25 mouse cellular contexts compared by ENCODE assay signal in the genomic region with DNA sequence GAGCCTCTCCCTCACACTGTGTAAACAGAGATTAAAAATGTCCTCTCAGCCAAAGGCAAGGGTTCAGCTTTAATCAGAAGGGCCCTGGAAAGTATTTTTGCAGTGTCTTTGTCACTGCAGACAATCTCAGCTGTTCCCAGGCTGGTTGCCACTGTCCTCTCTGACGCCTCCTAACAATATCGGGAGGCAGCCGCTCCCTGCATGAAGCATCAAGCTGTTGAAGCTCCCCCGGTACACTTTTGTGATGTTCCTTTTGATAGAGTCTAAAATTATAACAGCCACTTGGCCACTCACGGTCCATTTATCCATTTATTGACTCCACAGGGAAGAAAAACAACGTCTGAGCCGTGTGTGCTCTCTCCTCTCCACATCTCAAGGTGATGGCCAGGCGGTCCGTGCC.
DNase-seq lines count a peak whose midpoint lies in the region; ATAC-seq and TF ChIP-seq lines count a peak whose summit lies in the region.
"Had no signal": no experiment of that assay in that cellular context is flagged by ENCODE, and none has a peak within 500 bp of the region (broad histone marks: within the 10 kb centered on the region; RNA-seq: fewer than 3 reads in every experiment).

No protein-coding gene starts in this region.

- no peaks in the 10 kb centered on the region for H3K9me3 ChIP-seq in forebrain, embryonic 13.5 days (replicated peaks)
- H3K9me3 ChIP-seq in forebrain, embryonic 11.5 days (ENCODE audit: control insufficient read depth, low read length), result no peaks in the 10 kb centered on the region
- no peaks in the 10 kb centered on the region for H3K9me3 ChIP-seq in hindbrain, postnatal 0 days (ENCODE audit: low read length)
- H3K9me3 ChIP-seq in hindbrain, embryonic 16.5 days (ENCODE audit: control insufficient read depth, low read length), result no peaks in the 10 kb centered on the region
- no peaks in the 10 kb centered on the region for H3K9me3 ChIP-seq in midbrain, embryonic 14.5 days (ENCODE audit: control insufficient read depth, low read length)
- H3K9me3 ChIP-seq: embryonic facial prominence, embryonic 12.5 days; heart, embryonic 15.5 days had no signal

- H3K27ac ChIP-seq in forebrain, embryonic 13.5 days, result peak overlapping the region; percentile 49; the same call in 1 of the 2 replicates
- H3K27ac ChIP-seq in forebrain, embryonic 11.5 days (ENCODE audit: low read depth, low read length), result no peak overlapping the region
- no peak overlapping the region for H3K27ac ChIP-seq in hindbrain, postnatal 0 days
- H3K27ac ChIP-seq in hindbrain, embryonic 16.5 days (ENCODE audit: low read depth, low read length), result no peak overlapping the region
- peak overlapping the region; percentile 45 for H3K27ac ChIP-seq in midbrain, embryonic 14.5 days (replicated peaks; ENCODE audit: low read depth, low read length)
- H3K27ac ChIP-seq: embryonic facial prominence, embryonic 12.5 days; heart, adult 2 months; heart, embryonic 15.5 days; kidney, postnatal 0 days; left cerebral cortex, adult 2 months; limb, embryonic 13.5 days had no signal

- ATAC-seq in forebrain, embryonic 13.5 days, result no peak
- no peak for ATAC-seq in forebrain, embryonic 11.5 days (replicated peaks; ENCODE audit: low FRiP score)
- no peak for ATAC-seq in hindbrain, postnatal 0 days
- no peak for ATAC-seq in hindbrain, embryonic 16.5 days
- no peak for ATAC-seq in midbrain, embryonic 14.5 days (ENCODE audit: low FRiP score, low TSS enrichment)
- ATAC-seq: forebrain, embryonic 16.5 days; intestine, embryonic 16.5 days had no signal

- peaks cover 27% of the 10 kb centered on the region for H3K4me1 ChIP-seq in forebrain, embryonic 13.5 days
- 0 out of 2 replicates have a peak, but pooled peaks cover 2% of the 10 kb centered on the region for H3K4me1 ChIP-seq in forebrain, embryonic 11.5 days (replicated peaks; ENCODE audit: control insufficient read depth, insufficient read depth, low read length)
- 0 out of 2 replicates have a peak, but pooled peaks cover 4% of the 10 kb centered on the region for H3K4me1 ChIP-seq in hindbrain, postnatal 0 days (ENCODE audit: insufficient read depth, low read length)
- H3K4me1 ChIP-seq in hindbrain, embryonic 16.5 days (ENCODE audit: control insufficient read depth, insufficient read depth, low read depth, low read length), result peaks cover 18% of the 10 kb centered on the region
- peaks cover 23% of the 10 kb centered on the region for H3K4me1 ChIP-seq in midbrain, embryonic 14.5 days (ENCODE audit: control insufficient read depth, insufficient read depth, low read length)
- H3K4me1 ChIP-seq: embryonic facial prominence, embryonic 12.5 days; heart, embryonic 15.5 days; megakaryocyte, embryonic 14.5 days had no signal

- 0 out of 2 replicates have a peak, but pooled peaks have one; percentile 2 for TF ChIP-seq CTCF in hindbrain, postnatal 0 days (IDR thresholded peaks at IDR 0.05; ENCODE audit: low read depth)

- no peak overlapping the region for H3K4me2 ChIP-seq in forebrain, embryonic 13.5 days
- H3K4me2 ChIP-seq in forebrain, embryonic 11.5 days (ENCODE audit: low read depth, low read length, severe bottlenecking), result no peak overlapping the region
- no peak overlapping the region for H3K4me2 ChIP-seq in hindbrain, postnatal 0 days (ENCODE audit: low read depth, low read length)
- H3K4me2 ChIP-seq in hindbrain, embryonic 16.5 days (ENCODE audit: low read length), result no peak overlapping the region
- no peak overlapping the region for H3K4me2 ChIP-seq in midbrain, embryonic 14.5 days (ENCODE audit: low read length)
- H3K4me2 ChIP-seq: embryonic facial prominence, embryonic 12.5 days; heart, embryonic 15.5 days; limb, embryonic 13.5 days; liver, embryonic 11.5 days had no signal

- 63% methylated on average over 9 of the region's 9 CpGs for WGBS in forebrain, embryonic 13.5 days
- 71% methylated on average over 9 of the region's 9 CpGs for WGBS in forebrain, embryonic 11.5 days
- 42% methylated on average over 9 of the region's 9 CpGs for WGBS in hindbrain, postnatal 0 days
- 37% methylated on average over 9 of the region's 9 CpGs for WGBS in hindbrain, embryonic 16.5 days
- WGBS in midbrain, embryonic 14.5 days, result 64% methylated on average over 9 of the region's 9 CpGs

- no peak for DNase-seq in forebrain, embryonic 11.5 days (ENCODE audit: low spot score)
- no peak for DNase-seq in hindbrain, postnatal 0 days (ENCODE audit: low spot score)
- DNase-seq in brain, adult 2 months (ENCODE audit: low read depth, low spot score), result peak; percentile 51
- DNase-seq in midbrain, embryonic 14.5 days, result no peak
- DNase-seq in B cell, adult 2 months, result no peak
- DNase-seq in lung, postnatal 4 days, result no peak
- DNase-seq: adrenal gland, adult 8-10 months; cerebellum, adult 11 months; cerebellum, adult 9-11 months; embryo, embryonic 11 days; heart, adult 2 months; kidney, adult 8-10 months; lung, postnatal 36 days had no signal

- H3K27me3 ChIP-seq in forebrain, embryonic 13.5 days, result 0 out of 2 replicates have a peak, but pooled peaks cover 8% of the 10 kb centered on the region
- H3K27me3 ChIP-seq in forebrain, embryonic 11.5 days (ENCODE audit: control insufficient read depth, insufficient read depth, low read length), result no peaks in the 10 kb centered on the region
- no peaks in the 10 kb centered on the region for H3K27me3 ChIP-seq in hindbrain, postnatal 0 days (ENCODE audit: insufficient read depth, low read length)
- no peaks in the 10 kb centered on the region for H3K27me3 ChIP-seq in hindbrain, embryonic 16.5 days (replicated peaks; ENCODE audit: control insufficient read depth, insufficient read depth, low read length)
- H3K27me3 ChIP-seq in midbrain, embryonic 14.5 days (ENCODE audit: control insufficient read depth, insufficient read depth, low read length), result no peaks in the 10 kb centered on the region
- H3K27me3 ChIP-seq: embryonic facial prominence, embryonic 12.5 days; heart, embryonic 15.5 days; megakaryocyte, embryonic 14.5 days had no signal

- no peak overlapping the region for H3K4me3 ChIP-seq in forebrain, embryonic 13.5 days
- no peak overlapping the region for H3K4me3 ChIP-seq in forebrain, embryonic 11.5 days (ENCODE audit: low read depth, low read length)
- H3K4me3 ChIP-seq in hindbrain, postnatal 0 days (ENCODE audit: low read length), result no peak overlapping the region
- no peak overlapping the region for H3K4me3 ChIP-seq in hindbrain, embryonic 16.5 days (ENCODE audit: low read length)
- H3K4me3 ChIP-seq in midbrain, embryonic 14.5 days (replicated peaks; ENCODE audit: low read depth, low read length), result no peak overlapping the region
- H3K4me3 ChIP-seq: embryonic facial prominence, embryonic 12.5 days; heart, adult 2 months; heart, embryonic 15.5 days; left cerebral cortex, adult 2 months; limb, embryonic 13.5 days; megakaryocyte, embryonic 14.5 days had no signal

- H3K36me3 ChIP-seq in forebrain, embryonic 13.5 days (ENCODE audit: poor library complexity, severe bottlenecking), result no peaks in the 10 kb centered on the region
- H3K36me3 ChIP-seq in forebrain, embryonic 11.5 days (ENCODE audit: control insufficient read depth, insufficient read depth, low read length), result no peaks in the 10 kb centered on the region
- no peaks in the 10 kb centered on the region for H3K36me3 ChIP-seq in hindbrain, postnatal 0 days (ENCODE audit: insufficient read depth, low read length)
- H3K36me3 ChIP-seq in hindbrain, embryonic 16.5 days (ENCODE audit: control insufficient read depth, insufficient read depth, low read length), result no peaks in the 10 kb centered on the region
- H3K36me3 ChIP-seq in midbrain, embryonic 14.5 days (ENCODE audit: control insufficient read depth, insufficient read depth, low read length), result no peaks in the 10 kb centered on the region
- H3K36me3 ChIP-seq: embryonic facial prominence, embryonic 12.5 days; G1E; limb, embryonic 13.5 days had no signal

- no peak overlapping the region for H3K9ac ChIP-seq in forebrain, embryonic 13.5 days
- no peak overlapping the region for H3K9ac ChIP-seq in forebrain, embryonic 11.5 days (ENCODE audit: low read length)
- no peak overlapping the region for H3K9ac ChIP-seq in hindbrain, postnatal 0 days (replicated peaks; ENCODE audit: low read length)
- no peak overlapping the region for H3K9ac ChIP-seq in hindbrain, embryonic 16.5 days (ENCODE audit: low read depth, low read length)
- H3K9ac ChIP-seq in midbrain, embryonic 14.5 days (replicated peaks; ENCODE audit: low read length), result no peak overlapping the region
- H3K9ac ChIP-seq: embryonic facial prominence, embryonic 12.5 days; heart, embryonic 15.5 days; limb, embryonic 13.5 days had no signal

Comparison
In these comparisons a context has a peak if more than half of its experiments do, and no peak if none do; other contexts are left out.
1. H3K27ac ChIP-seq: peak in forebrain, embryonic 13.5 days (single experiment) and midbrain, embryonic 14.5 days (single experiment); none in forebrain, embryonic 11.5 days (single experiment), hindbrain, postnatal 0 days (single experiment) and hindbrain, embryonic 16.5 days (single experiment).